Mouse (Mus musculus) CH12.LX (cell line): ENCODE measurements around the gene Mctp2.

Experiments
- CTCF ChIP-seq, 2 experiments: IDR thresholded peaks in 1 of 2; conservative IDR thresholded peaks in 1 of 2; 2 replicates each; pipeline ENCODE4 v1.5.1; 2011 to 2012; ENCODE audit warnings: low read depth in 2 of 2, low read length in 2 of 2, improper control_type of control experiment in 1 of 2, inconsistent platforms in 1 of 2, mild to moderate bottlenecking in 1 of 2, moderate library complexity in 1 of 2
- EP300 ChIP-seq: IDR thresholded peaks from 2 replicates; pipeline ENCODE4 v1.6.1; 2011; ENCODE audit warnings: low read length, improper control_type of control experiment
- GABPA ChIP-seq: IDR thresholded peaks from 2 replicates; pipeline ENCODE4 v1.6.1; 2012; ENCODE audit warnings: low read depth, low read length, improper control_type of control experiment, inconsistent platforms; ENCODE audit not compliant: insufficient replicate concordance
- HCFC1 ChIP-seq: IDR thresholded peaks from 2 replicates; pipeline ENCODE4 v1.6.1; 2012; ENCODE audit warnings: low read depth, mild to moderate bottlenecking, inconsistent platforms, low read length, improper control_type of control experiment
- JUND ChIP-seq: conservative IDR thresholded peaks from 2 replicates; pipeline ENCODE4 v1.6.1; 2011; ENCODE audit warnings: low read depth, low read length, improper control_type of control experiment
- KAT2A ChIP-seq: IDR thresholded peaks from 2 replicates; pipeline ENCODE4 v1.6.1; 2012; ENCODE audit warnings: low read length, improper control_type of control experiment, inconsistent platforms; ENCODE audit not compliant: insufficient replicate concordance
- MAFK ChIP-seq: IDR thresholded peaks from 2 replicates; pipeline ENCODE4 v1.6.1; 2011; ENCODE audit warnings: low read length, improper control_type of control experiment; ENCODE audit not compliant: insufficient replicate concordance
- MAX ChIP-seq: IDR thresholded peaks from 2 replicates; pipeline ENCODE4 v1.6.1; 2011; ENCODE audit warnings: low read length, improper control_type of control experiment
- MXI1 ChIP-seq: IDR thresholded peaks from 2 replicates; pipeline ENCODE4 v1.6.1; 2011; ENCODE audit warnings: mild to moderate bottlenecking, low read depth, low read length, improper control_type of control experiment
- POLR2A ChIP-seq: IDR thresholded peaks from 2 replicates; pipeline ENCODE4 v1.6.1; 2011; ENCODE audit warnings: low read depth, mild to moderate bottlenecking, improper control_type of control experiment, low read length
- TBP ChIP-seq: conservative IDR thresholded peaks from 2 replicates; pipeline ENCODE4 v1.6.1; 2011; ENCODE audit warnings: low read depth, low read length, improper control_type of control experiment
- TCF12 ChIP-seq: IDR thresholded peaks from 2 replicates; pipeline ENCODE4 v1.6.1; 2014; ENCODE audit warnings: low read depth, mild to moderate bottlenecking, inconsistent platforms, low read length, improper control_type of control experiment
- ZKSCAN1 ChIP-seq: IDR thresholded peaks from 2 replicates; pipeline ENCODE4 v1.6.1; 2012; ENCODE audit warnings: low read depth, inconsistent platforms, low read length, improper control_type of control experiment, borderline replicate concordance
- ZMIZ1 ChIP-seq: IDR thresholded peaks from 2 replicates; pipeline ENCODE4 v1.6.1; 2012; ENCODE audit warnings: low read depth, mild to moderate bottlenecking, inconsistent platforms, low read length, improper control_type of control experiment

- TF ChIP-seq CTCF (conservative IDR thresholded peaks at IDR 0.05 in 1 of 2, IDR thresholded peaks at IDR 0.05 in 1 of 2; ENCODE audit: low read depth in 2 of 2, low read length in 2 of 2) (no peak), GABPA (no peak), MAX (no peak), TBP (no peak), MAFK (no peak), ZMIZ1 (no peak), ZKSCAN1 (no peak), TCF12 (no peak), HCFC1 (no peak), POLR2A (no peak), KAT2A (no peak), EP300 (no peak), JUND (no peak), MXI1 (no peak)
Observed at GRCm38 (mm10) chr7:72259045-72259444, 47.4 kb downstream of the Mctp2 start.
